Mouse (Mus musculus): ENCODE data around the gene Retreg3.

GRCm38 (mm10) chr11:101151063-101151462 is 31.4 kb upstream of the Retreg3 start:
- TF ChIP-seq POLR2A (IDR thresholded peaks at IDR 0.05; ENCODE audit: control insufficient read depth, extremely low read depth, insufficient read depth, low read length, poor library complexity), result no peak
- TF ChIP-seq CTCF (IDR thresholded peaks at IDR 0.05; ENCODE audit: borderline replicate concordance, control insufficient read depth, extremely low read depth, insufficient read depth, low read length, poor library complexity), result no peak
